35 mouse cellular contexts compared by ENCODE assay signal in genomic region chr2:16386692-16387091, GRCm38 (mm10).
"Had no signal": no experiment of that assay in that cellular context is flagged by ENCODE, and none has a peak within 500 bp of the region (broad histone marks: within the 10 kb centered on the region; RNA-seq: fewer than 3 reads in every experiment).

No protein-coding gene starts in this region.

- H3K27me3 ChIP-seq: heart, embryonic 12.5 days; heart, embryonic 13.5 days; heart, embryonic 15.5 days; hindbrain, embryonic 12.5 days; hindbrain, embryonic 13.5 days; hindbrain, embryonic 15.5 days; intestine, embryonic 15.5 days; kidney, embryonic 15.5 days had no signal

- H3K36me3 ChIP-seq: heart, embryonic 10.5 days; heart, embryonic 12.5 days; heart, embryonic 13.5 days; heart, embryonic 15.5 days; hindbrain, embryonic 10.5 days; hindbrain, embryonic 12.5 days; hindbrain, embryonic 13.5 days; hindbrain, embryonic 15.5 days; intestine, embryonic 15.5 days; kidney, embryonic 15.5 days had no signal

- DNase-seq: heart, postnatal 10 days; heart, postnatal 14 days; heart, postnatal 36 days; heart, postnatal 4 days; kidney, adult 11 months; kidney, adult 18-20 months; kidney, adult 2 months; kidney, adult 8-10 months; kidney, adult 9 months; kidney, postnatal 10 days; kidney, postnatal 14 days; kidney, postnatal 25 days; kidney, postnatal 36 days; kidney, postnatal 4 days; layer of hippocampus, adult 9-11 months; layer of hippocampus, postnatal 36 days had no signal

- H3K27ac ChIP-seq: heart, embryonic 10.5 days; heart, embryonic 13.5 days; heart, embryonic 15.5 days; hindbrain, embryonic 10.5 days; hindbrain, embryonic 12.5 days; hindbrain, embryonic 13.5 days; hindbrain, embryonic 14.5 days; hindbrain, embryonic 15.5 days; hindbrain, postnatal 0 days; intestine, embryonic 15.5 days; kidney, embryonic 15.5 days; kidney, postnatal 0 days; layer of hippocampus, adult 2 months had no signal

- H3K9ac ChIP-seq: heart, embryonic 12.5 days; heart, embryonic 13.5 days; heart, embryonic 15.5 days; hindbrain, embryonic 12.5 days; hindbrain, embryonic 13.5 days; hindbrain, embryonic 14.5 days; hindbrain, embryonic 15.5 days; intestine, embryonic 15.5 days; kidney, embryonic 15.5 days had no signal

- H3K4me2 ChIP-seq: heart, embryonic 11.5 days; heart, embryonic 12.5 days; heart, embryonic 13.5 days; heart, embryonic 15.5 days; hindbrain, embryonic 12.5 days; hindbrain, embryonic 13.5 days; hindbrain, embryonic 14.5 days; hindbrain, embryonic 15.5 days; intestine, embryonic 15.5 days; kidney, embryonic 15.5 days had no signal

- H3K4me3 ChIP-seq: heart, embryonic 10.5 days; heart, embryonic 12.5 days; heart, embryonic 13.5 days; heart, embryonic 15.5 days; hindbrain, embryonic 10.5 days; hindbrain, embryonic 12.5 days; hindbrain, embryonic 13.5 days; hindbrain, embryonic 15.5 days; intestine, embryonic 15.5 days; kidney, embryonic 15.5 days; layer of hippocampus, adult 2 months had no signal

- H3K9me3 ChIP-seq: heart, embryonic 10.5 days; heart, embryonic 12.5 days; heart, embryonic 13.5 days; heart, embryonic 15.5 days; hindbrain, embryonic 10.5 days; hindbrain, embryonic 12.5 days; hindbrain, embryonic 13.5 days; hindbrain, embryonic 15.5 days; intestine, embryonic 15.5 days; kidney, embryonic 15.5 days had no signal

- H3K4me1 ChIP-seq: heart, embryonic 10.5 days; heart, embryonic 12.5 days; heart, embryonic 13.5 days; heart, embryonic 15.5 days; hindbrain, embryonic 10.5 days; hindbrain, embryonic 12.5 days; hindbrain, embryonic 13.5 days; hindbrain, embryonic 15.5 days; intestine, embryonic 15.5 days; kidney, embryonic 15.5 days had no signal

- ATAC-seq: hindbrain, embryonic 16.5 days; hindbrain, postnatal 0 days; inflammation-experienced regulatory T-cells, adult 6 months; intestine, embryonic 15.5 days; intestine, embryonic 16.5 days; intestine, postnatal 0 days had no signal
